Comparison of ENCODE assay signal across 28 mouse cellular contexts in the genomic region with DNA sequence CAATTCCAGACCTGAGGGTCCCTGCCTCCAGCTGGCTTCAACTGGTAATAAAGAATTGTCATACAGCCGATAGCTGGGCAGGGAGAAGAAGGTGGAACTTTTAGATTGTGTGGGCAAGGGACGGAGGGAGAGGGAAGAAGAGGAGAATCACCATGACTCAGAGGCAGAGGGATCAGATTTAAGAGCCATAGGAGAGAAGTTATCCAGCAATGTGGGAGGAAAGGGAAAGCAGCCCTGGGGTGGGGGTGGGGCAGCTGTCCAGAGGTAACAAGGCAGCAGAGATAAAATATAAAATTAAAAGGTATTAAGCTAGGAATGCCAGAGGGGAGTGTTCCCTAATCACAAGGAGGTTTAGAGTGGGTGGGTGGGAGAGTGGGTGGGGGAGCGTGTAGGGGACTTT. TPM values are rescaled to one million over a fixed set of nuclear protein-coding genes. Genes with fewer than 3 reads are reported as not detected.
DNase-seq lines count a peak whose midpoint lies in the region; ATAC-seq and TF ChIP-seq lines count a peak whose summit lies in the region.
"Had no signal": no experiment of that assay in that cellular context is flagged by ENCODE, and none has a peak within 500 bp of the region (broad histone marks: within the 10 kb centered on the region; RNA-seq: fewer than 3 reads in every experiment).

No protein-coding gene starts in this region.

- no peak for TF ChIP-seq CTCF in liver, postnatal 0 days (IDR thresholded peaks at IDR 0.05; ENCODE audit: low read depth)

- no peak overlapping the region for H3K4me3 ChIP-seq in intestine, embryonic 14.5 days (ENCODE audit: low read depth, low read length)
- H3K4me3 ChIP-seq in intestine, embryonic 16.5 days (ENCODE audit: low read length) = no peak overlapping the region
- no peak overlapping the region for H3K4me3 ChIP-seq in liver, embryonic 12.5 days
- no peak overlapping the region for H3K4me3 ChIP-seq in liver, postnatal 0 days (ENCODE audit: low read depth, low read length)
- no peak overlapping the region for H3K4me3 ChIP-seq in midbrain, embryonic 14.5 days (replicated peaks; ENCODE audit: low read depth, low read length)
- no peak overlapping the region for H3K4me3 ChIP-seq in hindbrain, embryonic 14.5 days (replicated peaks; ENCODE audit: low read length)
- H3K4me3 ChIP-seq: erythroblast, embryonic 14.5 days; gastrocnemius, adult 2 months; heart, embryonic 13.5 days; hindbrain, embryonic 10.5 days; limb, embryonic 10.5 days; limb, embryonic 15.5 days; midbrain, embryonic 13.5 days; stomach, embryonic 15.5 days had no signal

- no peak overlapping the region for H3K27ac ChIP-seq in intestine, embryonic 14.5 days (ENCODE audit: low read depth)
- H3K27ac ChIP-seq in intestine, embryonic 16.5 days (ENCODE audit: low read length) = no peak overlapping the region; the same call in 1 of the 2 replicates
- H3K27ac ChIP-seq in liver, embryonic 12.5 days = no peak overlapping the region
- peak overlapping the region; percentile 55; the same call in 1 of the 2 replicates for H3K27ac ChIP-seq in liver, postnatal 0 days (ENCODE audit: low read depth)
- H3K27ac ChIP-seq in midbrain, embryonic 14.5 days (replicated peaks; ENCODE audit: low read depth, low read length) = no peak overlapping the region
- H3K27ac ChIP-seq in hindbrain, embryonic 14.5 days = no peak overlapping the region
- H3K27ac ChIP-seq: gastrocnemius, adult 2 months; heart, embryonic 13.5 days; hindbrain, embryonic 10.5 days; limb, embryonic 10.5 days; macrophage; midbrain, embryonic 13.5 days; stomach, embryonic 15.5 days had no signal

- 54% methylated on average over 3 of the region's 3 CpGs for WGBS in intestine, embryonic 14.5 days
- 49% methylated on average over 3 of the region's 3 CpGs for WGBS in intestine, embryonic 16.5 days
- WGBS in liver, embryonic 12.5 days (ENCODE audit: insufficient replicate concordance) = 58% methylated on average over 3 of the region's 3 CpGs
- 61% methylated on average over 3 of the region's 3 CpGs for WGBS in liver, postnatal 0 days (ENCODE audit: insufficient replicate concordance)
- WGBS in midbrain, embryonic 14.5 days = 46% methylated on average over 3 of the region's 3 CpGs
- WGBS in hindbrain, embryonic 14.5 days = 66% methylated on average over 3 of the region's 3 CpGs

- H3K9ac ChIP-seq in intestine, embryonic 14.5 days (ENCODE audit: low read length) = no peak overlapping the region
- H3K9ac ChIP-seq in intestine, embryonic 16.5 days (ENCODE audit: low read depth, low read length) = no peak overlapping the region
- no peak overlapping the region for H3K9ac ChIP-seq in liver, embryonic 12.5 days
- H3K9ac ChIP-seq in liver, postnatal 0 days (replicated peaks) = no peak overlapping the region
- no peak overlapping the region for H3K9ac ChIP-seq in midbrain, embryonic 14.5 days (replicated peaks; ENCODE audit: low read length)
- no peak overlapping the region for H3K9ac ChIP-seq in hindbrain, embryonic 14.5 days
- H3K9ac ChIP-seq: heart, embryonic 13.5 days; limb, embryonic 15.5 days; midbrain, embryonic 13.5 days; stomach, embryonic 15.5 days had no signal

- H3K36me3 ChIP-seq in intestine, embryonic 14.5 days (ENCODE audit: control insufficient read depth, insufficient read depth, low read length) = no peaks in the 10 kb centered on the region
- H3K36me3 ChIP-seq in intestine, embryonic 16.5 days (ENCODE audit: control insufficient read depth, insufficient read depth, low read length) = no peaks in the 10 kb centered on the region
- no peaks in the 10 kb centered on the region for H3K36me3 ChIP-seq in liver, embryonic 12.5 days
- no peaks in the 10 kb centered on the region for H3K36me3 ChIP-seq in liver, postnatal 0 days (replicated peaks; ENCODE audit: insufficient read depth, low read length)
- no peaks in the 10 kb centered on the region for H3K36me3 ChIP-seq in midbrain, embryonic 14.5 days (ENCODE audit: control insufficient read depth, insufficient read depth, low read length)
- no peaks in the 10 kb centered on the region for H3K36me3 ChIP-seq in hindbrain, embryonic 14.5 days (replicated peaks; ENCODE audit: control insufficient read depth, insufficient read depth)
- H3K36me3 ChIP-seq: heart, embryonic 13.5 days; hindbrain, embryonic 10.5 days; limb, embryonic 10.5 days; limb, embryonic 15.5 days; midbrain, embryonic 13.5 days; stomach, embryonic 15.5 days had no signal

- DNase-seq in intestine, embryonic 14.5 days (ENCODE audit: low spot score) = no peak
- peak; percentile 66 for DNase-seq in NIH3T3 (ENCODE audit: low read depth)
- DNase-seq in liver, postnatal 0 days = no peak
- DNase-seq in natural killer cell, adult 2 months (ENCODE audit: low spot score in 2 of 2) = no peak
- no peak for DNase-seq in midbrain, embryonic 14.5 days
- DNase-seq in hindbrain, embryonic 14.5 days (ENCODE audit: low spot score) = no peak
- DNase-seq: adrenal gland, postnatal 36 days; cerebellum, adult 2 months; cerebellum, postnatal 14 days; gastrocnemius, adult 2 months; gastrocnemius, postnatal 36 days; heart, postnatal 14 days; kidney, adult 18-20 months; kidney, postnatal 14 days; layer of hippocampus, adult 9-11 months; right cerebral cortex, adult 18-20 months had no signal

- no peak overlapping the region for H3K4me2 ChIP-seq in intestine, embryonic 14.5 days (ENCODE audit: low read length)
- H3K4me2 ChIP-seq in intestine, embryonic 16.5 days (ENCODE audit: low read depth, low read length) = no peak overlapping the region
- H3K4me2 ChIP-seq in liver, embryonic 12.5 days = peak overlapping the region; percentile 28
- peak overlapping the region; percentile 34; the same call in 1 of the 2 replicates for H3K4me2 ChIP-seq in liver, postnatal 0 days (ENCODE audit: low read depth, low read length)
- H3K4me2 ChIP-seq in midbrain, embryonic 14.5 days (ENCODE audit: low read length) = no peak overlapping the region
- no peak overlapping the region for H3K4me2 ChIP-seq in hindbrain, embryonic 14.5 days (replicated peaks)
- H3K4me2 ChIP-seq: heart, embryonic 13.5 days; limb, embryonic 15.5 days; midbrain, embryonic 13.5 days; stomach, embryonic 15.5 days had no signal

- H3K27me3 ChIP-seq in intestine, embryonic 14.5 days (replicated peaks; ENCODE audit: control insufficient read depth, insufficient read depth, low read length) = no peaks in the 10 kb centered on the region
- H3K27me3 ChIP-seq in intestine, embryonic 16.5 days (replicated peaks; ENCODE audit: control insufficient read depth, insufficient read depth, low read length) = no peaks in the 10 kb centered on the region
- H3K27me3 ChIP-seq in liver, embryonic 12.5 days (replicated peaks) = no peaks in the 10 kb centered on the region
- H3K27me3 ChIP-seq in liver, postnatal 0 days (ENCODE audit: insufficient read depth, low read length) = no peaks in the 10 kb centered on the region
- H3K27me3 ChIP-seq in midbrain, embryonic 14.5 days (ENCODE audit: control insufficient read depth, insufficient read depth, low read length) = no peaks in the 10 kb centered on the region
- no peaks in the 10 kb centered on the region for H3K27me3 ChIP-seq in hindbrain, embryonic 14.5 days (ENCODE audit: control insufficient read depth, insufficient read depth, low read length)
- H3K27me3 ChIP-seq: heart, embryonic 13.5 days; limb, embryonic 15.5 days; midbrain, embryonic 13.5 days; stomach, embryonic 15.5 days had no signal

- no peaks in the 10 kb centered on the region for H3K9me3 ChIP-seq in intestine, embryonic 14.5 days (ENCODE audit: control insufficient read depth, low read length)
- no peaks in the 10 kb centered on the region for H3K9me3 ChIP-seq in intestine, embryonic 16.5 days (ENCODE audit: control insufficient read depth, low read length)
- no peaks in the 10 kb centered on the region for H3K9me3 ChIP-seq in liver, embryonic 12.5 days (replicated peaks)
- H3K9me3 ChIP-seq in liver, postnatal 0 days (ENCODE audit: low read length) = no peaks in the 10 kb centered on the region
- H3K9me3 ChIP-seq in midbrain, embryonic 14.5 days (ENCODE audit: control insufficient read depth, low read length) = no peaks in the 10 kb centered on the region
- H3K9me3 ChIP-seq in hindbrain, embryonic 14.5 days (ENCODE audit: control insufficient read depth, low read length) = no peaks in the 10 kb centered on the region
- H3K9me3 ChIP-seq: heart, embryonic 13.5 days; hindbrain, embryonic 10.5 days; limb, embryonic 10.5 days; limb, embryonic 15.5 days; midbrain, embryonic 13.5 days; stomach, embryonic 15.5 days had no signal

- 0 out of 2 replicates have a peak, but pooled peaks cover 3% of the 10 kb centered on the region for H3K4me1 ChIP-seq in intestine, embryonic 14.5 days (replicated peaks; ENCODE audit: control insufficient read depth, insufficient read depth, low read length)
- peaks cover 9% of the 10 kb centered on the region; the same call in 1 of the 2 replicates for H3K4me1 ChIP-seq in intestine, embryonic 16.5 days (ENCODE audit: control insufficient read depth, insufficient read depth, low read length)
- peaks cover 37% of the 10 kb centered on the region for H3K4me1 ChIP-seq in liver, embryonic 12.5 days
- H3K4me1 ChIP-seq in liver, postnatal 0 days (ENCODE audit: insufficient read depth) = peaks cover 21% of the 10 kb centered on the region
- peaks cover 9% of the 10 kb centered on the region; the same call in 1 of the 2 replicates for H3K4me1 ChIP-seq in midbrain, embryonic 14.5 days (ENCODE audit: control insufficient read depth, insufficient read depth, low read length)
- H3K4me1 ChIP-seq in hindbrain, embryonic 14.5 days (replicated peaks; ENCODE audit: control insufficient read depth, insufficient read depth, low read length) = peaks cover 6% of the 10 kb centered on the region; the same call in 1 of the 2 replicates

- peak; percentile 32; the same call in 1 of the 2 replicates for ATAC-seq in intestine, embryonic 14.5 days (replicated peaks; ENCODE audit: low FRiP score, low TSS enrichment, low read depth)
- no peak for ATAC-seq in intestine, embryonic 16.5 days
- no peak for ATAC-seq in liver, embryonic 12.5 days
- ATAC-seq in liver, postnatal 0 days = 0 out of 2 replicates have a peak, but pooled peaks have one; percentile 10
- ATAC-seq in midbrain, embryonic 14.5 days (ENCODE audit: low FRiP score, low TSS enrichment) = no peak
- ATAC-seq in hindbrain, embryonic 14.5 days (ENCODE audit: low FRiP score) = no peak
- ATAC-seq: forebrain, embryonic 16.5 days; hindbrain, postnatal 0 days; midbrain, embryonic 13.5 days had no signal

- TF ChIP-seq EP300 in liver, postnatal 0 days (IDR thresholded peaks at IDR 0.05; ENCODE audit: low read depth) = no peak

RNA-seq across cellular contexts. Expression of a gene that starts 56.2 kb away (rescaled TPM):
- 53.1 and 64.5 TPM in 2 replicates for polyA plus RNA-seq in intestine, embryonic 14.5 days (2014; fragmentation: Nextera tagmentation; extraction: Ambion mirVana)
- polyA plus RNA-seq in intestine, embryonic 16.5 days (2015; fragmentation: Nextera tagmentation; extraction: Ambion mirVana) = 34.6 and 36.0 TPM in 2 replicates
- 9.1 and 10.4 TPM in 2 replicates for polyA plus RNA-seq in liver, embryonic 12.5 days (2016; fragmentation: Nextera tagmentation; extraction: Ambion mirVana)
- polyA plus RNA-seq in liver, postnatal 0 days (2015; fragmentation: Nextera tagmentation; extraction: Ambion mirVana) = 4.1 and 5.5 TPM in 2 replicates
- 175 and 176 TPM in 2 replicates for polyA plus RNA-seq in midbrain, embryonic 14.5 days (2014; fragmentation: Nextera tagmentation; extraction: Ambion mirVana)
- 143 and 155 TPM in 2 replicates for polyA plus RNA-seq in hindbrain, embryonic 14.5 days (2014; fragmentation: Nextera tagmentation; extraction: Ambion mirVana)

Comparison
In these comparisons a context has a peak if more than half of its experiments do, and no peak if none do; other contexts are left out.
1. ATAC-seq: peak in intestine, embryonic 14.5 days (single experiment) and liver, postnatal 0 days (single experiment); none in intestine, embryonic 16.5 days (single experiment), liver, embryonic 12.5 days (single experiment), midbrain, embryonic 14.5 days (single experiment) and hindbrain, embryonic 14.5 days (single experiment).
2. H3K4me2 ChIP-seq: peak in liver, embryonic 12.5 days (single experiment) and liver, postnatal 0 days (single experiment); none in intestine, embryonic 14.5 days (single experiment), intestine, embryonic 16.5 days (single experiment), midbrain, embryonic 14.5 days (single experiment) and hindbrain, embryonic 14.5 days (single experiment).